Mouse (Mus musculus): ENCODE measurements around the gene Lrwd1. TPM values are rescaled to one million over a fixed set of nuclear protein-coding genes. Genes with fewer than 3 reads are reported as not detected.
A peak's percentile ranks its signal among the peaks of the same experiment; 100 is the strongest.

Lrwd1 gene
- 52.1 TPM for polyA plus RNA-seq (2012; fragmentation: generic; extraction: Trizol)
- long read RNA-seq, experiment 1, transcript Lrwd1-201 (15 exons, 2,473 nt): major isoform, 27 of 35 reads
- long read RNA-seq, experiment 1, partial matches to known transcripts: 5 of 35 reads
- long read RNA-seq, experiment 1, other reads (novel, unspliced or antisense): 2 of 35 reads
- long read RNA-seq, experiment 2, transcript Lrwd1-201 (15 exons, 2,473 nt): major isoform, 464 of 519 reads
- long read RNA-seq, experiment 2, partial matches to known transcripts: 7 of 519 reads
- long read RNA-seq, experiment 2, other reads (novel, unspliced or antisense): 48 of 519 reads

DNA sequence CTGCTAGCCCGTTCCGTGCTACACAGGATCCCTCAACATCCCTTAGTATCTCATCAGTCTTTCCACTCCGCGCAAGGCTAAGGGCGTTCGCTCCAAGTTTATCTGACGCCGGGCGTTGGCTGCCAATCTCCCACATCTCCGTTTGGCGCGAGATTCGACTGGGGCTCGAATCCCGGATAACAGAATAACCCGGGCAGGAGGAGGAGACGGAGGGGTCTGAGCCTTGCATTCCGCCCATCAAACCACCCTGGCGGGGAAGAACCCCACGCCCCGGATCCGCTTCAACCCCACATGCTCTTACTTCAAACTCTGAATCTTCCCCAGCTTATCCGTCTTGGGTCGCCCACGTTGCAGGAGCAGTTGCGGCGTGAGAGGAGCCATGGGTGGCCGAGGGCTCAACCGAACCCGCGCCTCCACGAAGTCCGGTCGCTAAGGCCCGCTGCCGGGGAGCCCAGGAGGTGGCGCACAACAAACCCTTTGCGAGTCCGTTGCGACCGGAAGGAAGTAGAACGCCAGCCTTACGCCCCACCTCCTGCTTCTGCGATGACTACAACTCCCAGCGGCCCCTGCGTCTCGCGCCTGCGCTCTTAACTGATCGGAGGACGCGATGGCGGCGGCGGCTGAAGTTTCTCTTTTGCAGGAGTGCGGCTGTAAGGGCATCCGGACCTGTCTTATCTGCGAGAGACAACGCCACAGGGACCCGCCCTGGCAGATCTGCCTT, at the start of gene Lrwd1, which contains the start of gene Alkbh4:
TSS of gene Lrwd1 (minus strand) at position 504 of the 721 bp plus-strand sequence.
TSS of gene Alkbh4 (plus strand) at position 576 of the 721 bp plus-strand sequence.
- Histone ChIP-seq H3K79me3 (ENCODE audit: low read depth) (peaks cover 8% of the 10 kb centered on the region), H3ac (ENCODE audit: control insufficient read depth, insufficient read length, low read depth) (peak within 1 kb of the TSS; percentile 80), H3K36me3 (ENCODE audit: control insufficient read depth, insufficient read depth) (peaks cover 33% of the 10 kb centered on the region)

DNA sequence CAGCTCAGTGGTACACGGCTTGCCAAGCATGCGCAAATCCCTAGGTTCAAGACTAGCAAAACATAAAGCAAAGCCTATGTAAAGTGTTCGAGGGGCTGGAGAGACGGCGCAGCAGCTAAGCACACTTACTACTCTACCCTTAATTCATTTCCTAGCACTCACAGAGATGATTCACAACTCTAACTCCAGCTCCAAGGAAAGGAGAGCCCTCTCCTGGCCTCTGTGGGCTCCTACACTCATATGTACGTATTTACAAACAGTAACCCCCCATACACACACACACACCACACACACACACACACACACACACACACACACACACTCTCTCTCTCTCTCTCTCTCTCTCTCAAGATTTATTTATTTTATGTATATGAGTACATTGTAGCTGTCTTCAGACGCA, 47.9 kb upstream of the Lrwd1 start:
- peaks cover 85% of the 10 kb centered on the region for H3K36me3 ChIP-seq (ENCODE audit: control insufficient read depth, insufficient read depth)
- peaks cover 5% of the 10 kb centered on the region for H3K79me3 ChIP-seq (ENCODE audit: low read depth)
- no peak for TF ChIP-seq MYOG (IDR thresholded peaks at IDR 0.05; ENCODE audit: control insufficient read depth, extremely low read depth, insufficient read length)
- TF ChIP-seq FOSL1 (IDR thresholded peaks at IDR 0.05; ENCODE audit: insufficient read depth, low read length, poor library complexity, severe bottlenecking): no peak
- TF ChIP-seq MAX (IDR thresholded peaks at IDR 0.05): no peak
- no peak for TF ChIP-seq USF1 (IDR thresholded peaks at IDR 0.05; ENCODE audit: low read depth)
- TF ChIP-seq MYOD1 (IDR thresholded peaks at IDR 0.05; ENCODE audit: control insufficient read depth, insufficient read length, low read depth): no peak
- no peak for TF ChIP-seq CEBPB (IDR thresholded peaks at IDR 0.05; ENCODE audit: low read depth)
- no peak for TF ChIP-seq CTCF (IDR thresholded peaks at IDR 0.05; ENCODE audit: control insufficient read depth, insufficient read depth, insufficient read length)
- H3K79me2 ChIP-seq (ENCODE audit: control insufficient read depth, insufficient read depth): peaks cover 17% of the 10 kb centered on the region
- no peak overlapping the region for H3K4me3 ChIP-seq (ENCODE audit: insufficient read depth, poor library complexity, severe bottlenecking)
- H3ac ChIP-seq (ENCODE audit: control insufficient read depth, insufficient read length, low read depth): no peak overlapping the region
- no peaks in the 10 kb centered on the region for H3K27me3 ChIP-seq (ENCODE audit: control insufficient read depth, insufficient read depth, insufficient read length)

More for the DNA sequence above, at the start of gene Lrwd1, which contains the start of gene Alkbh4:
- TF ChIP-seq CTCF (IDR thresholded peaks at IDR 0.05; ENCODE audit: control insufficient read depth, insufficient read depth, insufficient read length) (peak; percentile 72), MAX (IDR thresholded peaks at IDR 0.05) (peak; percentile 9), FOSL1 (IDR thresholded peaks at IDR 0.05; ENCODE audit: insufficient read depth, low read length, poor library complexity, severe bottlenecking) (no peak), CEBPB (IDR thresholded peaks at IDR 0.05; ENCODE audit: low read depth) (no peak)
- H3K79me2 ChIP-seq (ENCODE audit: control insufficient read depth, insufficient read depth): peaks cover 42% of the 10 kb centered on the region
- no peaks in the 10 kb centered on the region for H3K27me3 ChIP-seq (ENCODE audit: control insufficient read depth, insufficient read depth, insufficient read length)
- H3K4me3 ChIP-seq (ENCODE audit: insufficient read depth, poor library complexity, severe bottlenecking): peak within 1 kb of the TSS; percentile 78

DNA sequence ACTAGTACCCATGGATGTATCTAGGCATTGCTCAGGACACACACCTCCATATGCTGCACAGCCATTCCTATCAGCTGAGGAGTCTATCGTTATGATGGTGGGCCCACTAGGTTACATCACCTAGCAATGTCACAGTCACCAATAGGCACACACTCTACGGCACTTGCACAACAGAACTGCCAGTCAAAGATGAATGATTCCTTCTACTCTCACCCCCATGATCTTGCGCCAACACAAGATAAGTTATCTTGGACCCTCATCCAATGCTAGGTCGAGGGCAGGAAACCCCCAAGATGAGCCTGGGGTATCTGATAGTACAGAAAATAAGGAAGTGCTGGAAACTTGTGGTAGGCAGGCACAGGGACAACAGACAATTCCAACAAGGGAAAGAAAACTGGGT, 47.0 kb upstream of the Lrwd1 start:
- no peak overlapping the region for H3ac ChIP-seq (ENCODE audit: control insufficient read depth, insufficient read length, low read depth)

DNA sequence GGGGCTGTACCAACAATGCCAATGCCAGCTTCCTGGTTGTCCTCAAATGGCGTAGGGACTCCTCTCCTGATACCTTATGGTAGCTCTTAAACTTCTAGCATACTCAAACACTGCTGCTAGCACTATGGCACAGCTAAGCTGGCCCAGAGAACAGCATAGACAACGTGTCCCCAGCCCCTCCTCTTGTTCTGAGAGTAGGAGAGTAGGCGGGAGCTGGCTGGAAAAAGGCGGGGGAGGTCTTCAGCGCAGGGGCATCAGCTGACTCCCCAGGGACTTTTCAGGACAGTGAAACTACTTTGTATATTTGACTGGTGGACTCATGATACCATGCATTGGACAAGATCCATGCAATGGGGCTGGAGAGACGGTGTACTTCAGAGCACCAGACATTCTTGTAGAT, 46.2 kb upstream of the Lrwd1 start:
- H3K27me3 ChIP-seq (ENCODE audit: control insufficient read depth, insufficient read depth, insufficient read length): no peaks in the 10 kb centered on the region
- peaks cover 5% of the 10 kb centered on the region for H3K79me3 ChIP-seq (ENCODE audit: low read depth)
- no peak for TF ChIP-seq CTCF (IDR thresholded peaks at IDR 0.05; ENCODE audit: control insufficient read depth, insufficient read depth, insufficient read length)
- TF ChIP-seq USF1 (IDR thresholded peaks at IDR 0.05; ENCODE audit: low read depth): no peak
- TF ChIP-seq CEBPB (IDR thresholded peaks at IDR 0.05; ENCODE audit: low read depth): no peak
- TF ChIP-seq FOSL1 (IDR thresholded peaks at IDR 0.05; ENCODE audit: insufficient read depth, low read length, poor library complexity, severe bottlenecking): no peak
- TF ChIP-seq MAX (IDR thresholded peaks at IDR 0.05): no peak
- TF ChIP-seq MYOD1 (IDR thresholded peaks at IDR 0.05; ENCODE audit: control insufficient read depth, insufficient read length, low read depth): no peak
- no peak for TF ChIP-seq MYOG (IDR thresholded peaks at IDR 0.05; ENCODE audit: control insufficient read depth, extremely low read depth, insufficient read length)
- H3K79me2 ChIP-seq (ENCODE audit: control insufficient read depth, insufficient read depth): peaks cover 17% of the 10 kb centered on the region
- H3K4me3 ChIP-seq (ENCODE audit: insufficient read depth, poor library complexity, severe bottlenecking): no peak overlapping the region
- H3ac ChIP-seq (ENCODE audit: control insufficient read depth, insufficient read length, low read depth): no peak overlapping the region
- H3K36me3 ChIP-seq (ENCODE audit: control insufficient read depth, insufficient read depth): peaks cover 84% of the 10 kb centered on the region

More for the DNA sequence above, 47.0 kb upstream of the Lrwd1 start:
- H3K27me3 ChIP-seq (ENCODE audit: control insufficient read depth, insufficient read depth, insufficient read length): no peaks in the 10 kb centered on the region
- H3K79me3 ChIP-seq (ENCODE audit: low read depth): peaks cover 5% of the 10 kb centered on the region
- peaks cover 84% of the 10 kb centered on the region for H3K36me3 ChIP-seq (ENCODE audit: control insufficient read depth, insufficient read depth)
- H3K4me3 ChIP-seq (ENCODE audit: insufficient read depth, poor library complexity, severe bottlenecking): no peak overlapping the region
- TF ChIP-seq MAX (IDR thresholded peaks at IDR 0.05) (no peak), USF1 (IDR thresholded peaks at IDR 0.05; ENCODE audit: low read depth) (no peak), CTCF (IDR thresholded peaks at IDR 0.05; ENCODE audit: control insufficient read depth, insufficient read depth, insufficient read length) (no peak), FOSL1 (IDR thresholded peaks at IDR 0.05; ENCODE audit: insufficient read depth, low read length, poor library complexity, severe bottlenecking) (no peak), CEBPB (IDR thresholded peaks at IDR 0.05; ENCODE audit: low read depth) (no peak), MYOD1 (IDR thresholded peaks at IDR 0.05; ENCODE audit: control insufficient read depth, insufficient read length, low read depth) (no peak)
- peaks cover 17% of the 10 kb centered on the region for H3K79me2 ChIP-seq (ENCODE audit: control insufficient read depth, insufficient read depth)

DNA sequence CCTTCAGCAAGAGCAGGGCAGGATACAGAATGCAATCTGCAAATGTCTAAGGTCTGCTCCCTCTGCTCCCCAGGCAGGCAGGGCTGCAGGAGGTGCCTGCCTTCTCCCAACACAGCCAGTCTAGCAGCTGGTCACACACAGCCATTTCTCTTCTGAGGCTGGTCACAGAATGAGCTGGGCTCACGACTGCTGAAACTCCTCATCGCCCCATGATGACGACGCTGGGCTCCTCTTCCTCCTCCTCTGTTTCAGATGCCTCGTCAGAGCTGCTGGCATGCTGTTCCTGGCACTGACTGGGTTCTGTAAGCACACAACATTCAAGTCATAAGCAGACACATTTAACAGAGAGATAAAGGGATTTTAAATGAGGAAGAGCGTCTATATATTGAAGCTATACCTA, 45.3 kb upstream of the Lrwd1 start:
- no peak overlapping the region for H3K4me3 ChIP-seq (ENCODE audit: insufficient read depth, poor library complexity, severe bottlenecking)
- no peak overlapping the region for H3ac ChIP-seq (ENCODE audit: control insufficient read depth, insufficient read length, low read depth)
- peaks cover 5% of the 10 kb centered on the region for H3K79me3 ChIP-seq (ENCODE audit: low read depth)
- TF ChIP-seq CTCF (IDR thresholded peaks at IDR 0.05; ENCODE audit: control insufficient read depth, insufficient read depth, insufficient read length) (no peak), USF1 (IDR thresholded peaks at IDR 0.05; ENCODE audit: low read depth) (no peak), MYOD1 (IDR thresholded peaks at IDR 0.05; ENCODE audit: control insufficient read depth, insufficient read length, low read depth) (no peak), CEBPB (IDR thresholded peaks at IDR 0.05; ENCODE audit: low read depth) (no peak), MAX (IDR thresholded peaks at IDR 0.05) (no peak), MYOG (IDR thresholded peaks at IDR 0.05; ENCODE audit: control insufficient read depth, extremely low read depth, insufficient read length) (no peak), FOSL1 (IDR thresholded peaks at IDR 0.05; ENCODE audit: insufficient read depth, low read length, poor library complexity, severe bottlenecking) (no peak)
- H3K27me3 ChIP-seq (ENCODE audit: control insufficient read depth, insufficient read depth, insufficient read length): no peaks in the 10 kb centered on the region
- H3K36me3 ChIP-seq (ENCODE audit: control insufficient read depth, insufficient read depth): peaks cover 81% of the 10 kb centered on the region
- H3K79me2 ChIP-seq (ENCODE audit: control insufficient read depth, insufficient read depth): peaks cover 17% of the 10 kb centered on the region

All from C2C12 (cell line).